Mouse (Mus musculus) CH12.LX (cell line): ENCODE data around the gene Mt1. TPM values are rescaled to one million over a fixed set of nuclear protein-coding genes. Genes with fewer than 3 reads are reported as not detected.

Source experiments
- DNase-seq: peaks from one replicate; pipeline ENCODE4 v3.0.0-alpha.2; 2013; ENCODE audit errors: extremely low read depth
- H3K27ac ChIP-seq: 2 replicates; pipeline ENCODE4 v1.5.1; 2012; ENCODE audit warnings: low read depth, mild to moderate bottlenecking, control low read depth, moderate library complexity; ENCODE audit not compliant: insufficient read depth
- H3K27me3 ChIP-seq: replicated peaks from 2 replicates; pipeline ENCODE3; 2012; ENCODE audit warnings: inconsistent platforms
- H3K36me3 ChIP-seq, 2 experiments: replicated peaks in 1 of 2; 2 replicates each; pipeline versions ENCODE3 to v1.6.1; 2012; ENCODE audit warnings: inconsistent platforms in 1 of 2, low read length in 1 of 2, mild to moderate bottlenecking in 1 of 2, mixed read lengths in 1 of 2, moderate library complexity in 1 of 2; ENCODE audit not compliant: control insufficient read depth in 1 of 2, insufficient read depth in 1 of 2
- H3K4me1 ChIP-seq, 2 experiments: 2 replicates each; pipeline ENCODE4 v1.6.1; 2012; ENCODE audit warnings: inconsistent platforms in 1 of 2, moderate library complexity in 1 of 2; ENCODE audit not compliant: insufficient read depth in 2 of 2, control insufficient read depth in 1 of 2
- H3K4me2 ChIP-seq: 2 replicates; pipeline ENCODE4 v1.6.1; 2012; ENCODE audit warnings: low read depth, mild to moderate bottlenecking, control low read depth; ENCODE audit not compliant: poor library complexity, insufficient read depth, severe bottlenecking
- H3K4me3 ChIP-seq, 3 experiments: fragments of 150-350 bp in 1 of 3; sonication (generic) in 1 of 3; replicated peaks in 1 of 3; 2 replicates each; pipeline versions ENCODE3 to v1.5.1; 2011 to 2012; ENCODE audit warnings: low read depth in 2 of 3, low read length in 2 of 3, mild to moderate bottlenecking in 2 of 3, moderate library complexity in 2 of 3, control low read depth in 1 of 3, improper control_type of control experiment in 1 of 3, inconsistent platforms in 1 of 3, mixed read lengths in 1 of 3; ENCODE audit not compliant: poor library complexity in 1 of 3
- H3K79me2 ChIP-seq: replicated peaks from 2 replicates; pipeline ENCODE4 v1.6.1; 2012; ENCODE audit warnings: mild to moderate bottlenecking, moderate library complexity; ENCODE audit not compliant: control insufficient read depth, poor library complexity, insufficient read depth, severe bottlenecking; ENCODE audit errors: extremely low read depth
- H3K9ac ChIP-seq: 2 replicates; pipeline ENCODE4 v1.6.1; 2012; ENCODE audit warnings: low read depth, mild to moderate bottlenecking, control low read depth, moderate library complexity; ENCODE audit not compliant: insufficient read depth
- H3K9me3 ChIP-seq: replicated peaks from 2 replicates; pipeline ENCODE3; 2012; ENCODE audit warnings: low read length, inconsistent platforms, mixed read lengths
- BHLHE40 ChIP-seq: IDR thresholded peaks from 2 replicates; pipeline ENCODE4 v1.6.1; 2011; ENCODE audit warnings: mild to moderate bottlenecking, low read depth, low read length, improper control_type of control experiment
- CHD2 ChIP-seq: IDR thresholded peaks from 2 replicates; pipeline ENCODE4 v1.6.1; 2011; ENCODE audit warnings: low read length, improper control_type of control experiment
- CTCF ChIP-seq, 2 experiments: IDR thresholded peaks in 1 of 2; conservative IDR thresholded peaks in 1 of 2; 2 replicates each; pipeline ENCODE4 v1.5.1; 2011 to 2012; ENCODE audit warnings: low read depth in 2 of 2, low read length in 2 of 2, improper control_type of control experiment in 1 of 2, inconsistent platforms in 1 of 2, mild to moderate bottlenecking in 1 of 2, moderate library complexity in 1 of 2
- E2F4 ChIP-seq: IDR thresholded peaks from 2 replicates; pipeline ENCODE4 v1.6.1; 2011; ENCODE audit warnings: low read depth, low read length, improper control_type of control experiment; ENCODE audit not compliant: insufficient replicate concordance
- ELF1 ChIP-seq: IDR thresholded peaks from 2 replicates; pipeline ENCODE4 v1.6.1; 2014; ENCODE audit warnings: low read depth, mild to moderate bottlenecking, inconsistent platforms, low read length, improper control_type of control experiment
- ETS1 ChIP-seq: conservative IDR thresholded peaks from 2 replicates; pipeline ENCODE4 v1.6.1; 2012; ENCODE audit warnings: low read depth, mild to moderate bottlenecking, inconsistent platforms, low read length, improper control_type of control experiment, moderate library complexity
- HCFC1 ChIP-seq: IDR thresholded peaks from 2 replicates; pipeline ENCODE4 v1.6.1; 2012; ENCODE audit warnings: low read depth, mild to moderate bottlenecking, inconsistent platforms, low read length, improper control_type of control experiment
- IRF4 ChIP-seq: IDR thresholded peaks from 2 replicates; pipeline ENCODE4 v1.6.1; 2014; ENCODE audit warnings: low read depth, mild to moderate bottlenecking, inconsistent platforms, low read length, improper control_type of control experiment
- JUN ChIP-seq: IDR thresholded peaks from 2 replicates; pipeline ENCODE4 v1.6.1; 2011; ENCODE audit warnings: low read depth, mild to moderate bottlenecking, low read length, improper control_type of control experiment, moderate library complexity; ENCODE audit not compliant: insufficient read depth
- JUND ChIP-seq: conservative IDR thresholded peaks from 2 replicates; pipeline ENCODE4 v1.6.1; 2011; ENCODE audit warnings: low read depth, low read length, improper control_type of control experiment
- KAT2A ChIP-seq: IDR thresholded peaks from 2 replicates; pipeline ENCODE4 v1.6.1; 2012; ENCODE audit warnings: low read length, improper control_type of control experiment, inconsistent platforms; ENCODE audit not compliant: insufficient replicate concordance
- MAX ChIP-seq: IDR thresholded peaks from 2 replicates; pipeline ENCODE4 v1.6.1; 2011; ENCODE audit warnings: low read length, improper control_type of control experiment
- MAZ ChIP-seq: IDR thresholded peaks from 2 replicates; pipeline ENCODE4 v1.6.1; 2012; ENCODE audit warnings: low read depth, mild to moderate bottlenecking, inconsistent platforms, low read length, improper control_type of control experiment, moderate library complexity
- MEF2A ChIP-seq: IDR thresholded peaks from 2 replicates; pipeline ENCODE4 v1.6.1; 2014; ENCODE audit warnings: low read depth, mild to moderate bottlenecking, inconsistent platforms, low read length, improper control_type of control experiment, borderline replicate concordance
- MXI1 ChIP-seq: IDR thresholded peaks from 2 replicates; pipeline ENCODE4 v1.6.1; 2011; ENCODE audit warnings: mild to moderate bottlenecking, low read depth, low read length, improper control_type of control experiment
- MYC ChIP-seq: IDR thresholded peaks from 2 replicates; pipeline ENCODE4 v1.6.1; 2011; ENCODE audit warnings: low read depth, mild to moderate bottlenecking, improper control_type of control experiment, low read length
- NELFE ChIP-seq: IDR thresholded peaks from 2 replicates; pipeline ENCODE4 v1.6.1; 2011; ENCODE audit warnings: low read depth, low read length, improper control_type of control experiment
- NRF1 ChIP-seq: IDR thresholded peaks from 2 replicates; pipeline ENCODE4 v1.6.1; 2014; ENCODE audit warnings: low read depth, mild to moderate bottlenecking, inconsistent platforms, low read length, improper control_type of control experiment, moderate library complexity
- PAX5 ChIP-seq: IDR thresholded peaks from 2 replicates; pipeline ENCODE4 v1.6.1; 2012; ENCODE audit warnings: low read length, inconsistent platforms, mixed read lengths
- POLR2AphosphoS2 ChIP-seq: IDR thresholded peaks from 2 replicates; pipeline ENCODE4 v1.6.1; 2011; ENCODE audit warnings: low read depth, low read length, improper control_type of control experiment
- RAD21 ChIP-seq: IDR thresholded peaks from 2 replicates; pipeline ENCODE4 v1.6.1; 2011; ENCODE audit warnings: low read depth, mild to moderate bottlenecking, low read length, improper control_type of control experiment, moderate library complexity
- RCOR1 ChIP-seq: conservative IDR thresholded peaks from 2 replicates; pipeline ENCODE4 v1.6.1; 2012; ENCODE audit warnings: low read depth, mild to moderate bottlenecking, inconsistent platforms, low read length, improper control_type of control experiment
- SIN3A ChIP-seq: IDR thresholded peaks from 2 replicates; pipeline ENCODE4 v1.6.1; 2012; ENCODE audit warnings: low read length, improper control_type of control experiment, inconsistent platforms
- SMC3 ChIP-seq: IDR thresholded peaks from 2 replicates; pipeline ENCODE4 v1.6.1; 2011; ENCODE audit warnings: low read depth, low read length, improper control_type of control experiment
- TBP ChIP-seq: conservative IDR thresholded peaks from 2 replicates; pipeline ENCODE4 v1.6.1; 2011; ENCODE audit warnings: low read depth, low read length, improper control_type of control experiment
- TCF12 ChIP-seq: IDR thresholded peaks from 2 replicates; pipeline ENCODE4 v1.6.1; 2014; ENCODE audit warnings: low read depth, mild to moderate bottlenecking, inconsistent platforms, low read length, improper control_type of control experiment
- USF2 ChIP-seq: conservative IDR thresholded peaks from 2 replicates; pipeline ENCODE4 v1.6.1; 2011; ENCODE audit warnings: low read depth, low read length, improper control_type of control experiment
- ZC3H11A ChIP-seq: IDR thresholded peaks from 2 replicates; pipeline ENCODE4 v1.6.1; 2012; ENCODE audit warnings: low read depth, mild to moderate bottlenecking, inconsistent platforms, low read length, improper control_type of control experiment
- ZMIZ1 ChIP-seq: IDR thresholded peaks from 2 replicates; pipeline ENCODE4 v1.6.1; 2012; ENCODE audit warnings: low read depth, mild to moderate bottlenecking, inconsistent platforms, low read length, improper control_type of control experiment
- ZNF384 ChIP-seq: IDR thresholded peaks from 2 replicates; pipeline ENCODE4 v1.6.1; 2012; ENCODE audit warnings: low read depth, low read length, improper control_type of control experiment, inconsistent platforms
- dilution Hi-C: fragments of 300-500 bp; cut with MboI; formaldehyde crosslinking; loops from 2 replicates; pipeline ENCODE4 v1.14.3; 2020; ENCODE audit warnings: low sequenced_read_pairs; ENCODE audit not compliant: extremely low pct_unique_long_range_greater_than_20kb, extremely low pct_ligation_motif_present
- in situ Hi-C: fragments of 300-500 bp; cut with MboI; formaldehyde crosslinking; loops from 3 replicates; pipeline ENCODE4 v1.14.3; 2019; ENCODE audit warnings: low sequenced_read_pairs, low pct_ligation_motif_present, low pct_unique_long_range_greater_than_20kb, mixed read lengths
- polyA plus RNA-seq: library from polyadenylated mRNA; unstranded; fragments of >175 nt; gene quantifications from 2 replicates; pipeline ENCODE4 v1.2.1, GENCODE M21; 2012; ENCODE audit warnings: low read depth; ENCODE audit not compliant: insufficient read length
- total RNA-seq, 2 experiments: library from RNA; depleted of rRNA; stranded (reverse); fragments of 300-350 nt in 1 of 2; fragments of >200 nt in 1 of 2; gene quantifications; 2 replicates each; pipeline ENCODE4 v1.2.3; 2012 to 2014

The Mt1 gene
- total and polyA plus RNA-seq, 3 experiments: 19.9 to 239 (median 62.7) TPM

GRCm38 (mm10) chr8:94167244-94167643 is 11.6 kb upstream of the Mt1 start:
- H3K36me3 ChIP-seq: no peaks in the 10 kb centered on the region
- H3K9ac ChIP-seq: peak overlapping the region; percentile 53; the same call in 1 of the 2 replicates
- peaks cover 31% of the 10 kb centered on the region for H3K27me3 ChIP-seq
- H3K4me1 ChIP-seq: peaks cover 7 to 11% of the 10 kb centered on the region in 2 experiments
- TF ChIP-seq MEF2A: no peak
- 0 out of 2 replicates have a peak, but pooled peaks have one; percentile 9 for TF ChIP-seq ELF1
- no peak for TF ChIP-seq TBP
- TF ChIP-seq MAX: no peak
- peak; percentile 46; the same call in 1 of the 2 replicates for TF ChIP-seq TCF12
- no peak for TF ChIP-seq MXI1
- TF ChIP-seq ZNF384: no peak
- TF ChIP-seq ZC3H11A: peak; percentile 72
- TF ChIP-seq ETS1: no peak
- TF ChIP-seq ZMIZ1: no peak
- peak; percentile 39; the same call in 1 of the 2 replicates for TF ChIP-seq NRF1
- no peak for TF ChIP-seq MAZ
- TF ChIP-seq BHLHE40: 0 out of 2 replicates have a peak, but pooled peaks have one; percentile 25
- no peak for TF ChIP-seq RCOR1
- TF ChIP-seq NELFE: peak; percentile 45; the same call in 1 of the 2 replicates
- no peak for TF ChIP-seq CHD2
- TF ChIP-seq CTCF (conservative IDR thresholded peaks at IDR 0.05 in 1 of 2, IDR thresholded peaks at IDR 0.05 in 1 of 2; ENCODE audit: low read depth in 2 of 2, low read length in 2 of 2): peak; percentile 92 to 96
- peak; percentile 61 for TF ChIP-seq SIN3A
- TF ChIP-seq RAD21: peak; percentile 84
- no peak for TF ChIP-seq POLR2AphosphoS2
- no peak for TF ChIP-seq MYC
- no peak for TF ChIP-seq PAX5
- no peak for TF ChIP-seq JUND
- TF ChIP-seq USF2: no peak
- no peak for TF ChIP-seq E2F4
- TF ChIP-seq IRF4: peak; percentile 70; the same call in 1 of the 2 replicates
- TF ChIP-seq HCFC1: no peak
- TF ChIP-seq SMC3: peak; percentile 97
- no peak for TF ChIP-seq JUN
- TF ChIP-seq KAT2A: no peak
- in situ Hi-C loops (loop anchor here (5.0 kb wide), 1 partner anchor 35 kb away; no protein-coding TSS in a partner anchor), dilution Hi-C loops (no loop called here)
- H3K27ac ChIP-seq: no peak overlapping the region
- H3K9me3 ChIP-seq: no peaks in the 10 kb centered on the region
- DNase-seq: peak; percentile 80
- H3K4me3 ChIP-seq: no peak overlapping the region
- H3K4me2 ChIP-seq: peak overlapping the region; percentile 67
- no peaks in the 10 kb centered on the region for H3K79me2 ChIP-seq
